Mouse (Mus musculus) left cerebral cortex, postnatal 10 days (tissue): ENCODE measurements at regions not wholly inside any gene's neighbourhood (a gene's known extent, or its start where the extent isn't known, plus 50 kb on each side); places are given as distances from the start of the nearest gene placed in this dataset.
"Not testable (repeated sequence)": the region's sequence is repeated elsewhere in the genome, so short reads cannot be mapped to it uniquely, and the experiment has no call there.

ENCODE experiments used
- DNase-seq, 2 experiments: peaks; one replicate each; pipeline ENCODE4 v3.0.0; 2021 to 2022; ENCODE audit warnings: low spot score in 2 of 2, mixed read lengths in 1 of 2; ENCODE audit errors: extremely low spot score in 1 of 2
- intact Hi-C: fragments of 180-260 bp; cut with DNase I; formaldehyde crosslinking; loops from one replicate; pipeline ENCODE4 v1.15.1; 2025

- no peak for DNase-seq
These were observed 1066.2 kb upstream of the Sel1l start for GRCm38 (mm10) chr12:92915203-92915602.

GRCm38 (mm10) chr12:92904382-92904781 lies 1055.4 kb upstream of the Sel1l start:
- intact Hi-C loops: no loop called here
- DNase-seq: no peak

More at GRCm38 (mm10) chr12:92915203-92915602, 1066.2 kb upstream of the Sel1l start:
- intact Hi-C loops: no loop called here

- intact Hi-C loops: loop anchor here (1.0 kb wide), 1 partner anchor 10 kb away; no protein-coding TSS in a partner anchor
- no peak for DNase-seq
These were observed 1043.4 kb upstream of the Sel1l start for GRCm38 (mm10) chr12:92892315-92892714.

GRCm38 (mm10) chr12:92891663-92892062 lies 1042.7 kb upstream of the Sel1l start:
- DNase-seq: not testable (repeated sequence)
- intact Hi-C loops: loop anchor here (1.0 kb wide), 1 partner anchor 9 kb away; no protein-coding TSS in a partner anchor

- intact Hi-C loops, DNase-seq: not testable (repeated sequence)
These were observed 1042.2 kb upstream of the Sel1l start for GRCm38 (mm10) chr12:92891126-92891525.

- intact Hi-C loops: no loop called here
- DNase-seq: no peak
These were observed 1038.8 kb upstream of the Sel1l start for GRCm38 (mm10) chr12:92887747-92888146.

- intact Hi-C loops, DNase-seq: not testable (repeated sequence)
These were observed 1037.6 kb upstream of the Sel1l start for GRCm38 (mm10) chr12:92886394-92887075.

- DNase-seq, intact Hi-C loops: not testable (repeated sequence)
These were observed 1035.1 kb upstream of the Sel1l start for GRCm38 (mm10) chr12:92884014-92884413.

GRCm38 (mm10) chr12:92883091-92883490 lies 1034.1 kb upstream of the Sel1l start:
- intact Hi-C loops, DNase-seq: not testable (repeated sequence)

- DNase-seq: not testable (repeated sequence)
These were observed 1033.6 kb upstream of the Sel1l start for GRCm38 (mm10) chr12:92882540-92882939.

GRCm38 (mm10) chr12:92873602-92874001 lies 1024.6 kb upstream of the Sel1l start:
- DNase-seq: no peak
- intact Hi-C loops: no loop called here

More at GRCm38 (mm10) chr12:92882540-92882939, 1033.6 kb upstream of the Sel1l start:
- intact Hi-C loops: loop anchor here (1.0 kb wide), 1 partner anchor 10 kb away; no protein-coding TSS in a partner anchor

GRCm38 (mm10) chr12:92869336-92869735 lies 1020.4 kb upstream of the Sel1l start:
- no peak for DNase-seq
- intact Hi-C loops: no loop called here

GRCm38 (mm10) chr12:92823090-92823786 lies 974.3 kb upstream of the Sel1l start:
- intact Hi-C loops: no loop called here
- DNase-seq: no peak

- DNase-seq: no peak
- intact Hi-C loops: no loop called here
These were observed 969.7 kb upstream of the Sel1l start for GRCm38 (mm10) chr12:92818610-92819009.

GRCm38 (mm10) chr12:92801121-92801520 lies 952.2 kb upstream of the Sel1l start:
- DNase-seq: no peak
- intact Hi-C loops: no loop called here

GRCm38 (mm10) chr12:92783362-92783761 lies 934.4 kb upstream of the Sel1l start:
- DNase-seq: no peak
- intact Hi-C loops: no loop called here

- intact Hi-C loops: no loop called here
- DNase-seq: no peak
These were observed 930.8 kb upstream of the Sel1l start for GRCm38 (mm10) chr12:92779695-92780292.

- DNase-seq: no peak
- intact Hi-C loops: no loop called here
These were observed 926.7 kb upstream of the Sel1l start for GRCm38 (mm10) chr12:92775668-92776067.

- no peak for DNase-seq
- intact Hi-C loops: no loop called here
These were observed 899.6 kb upstream of the Sel1l start for GRCm38 (mm10) chr12:92748576-92748975.

GRCm38 (mm10) chr12:92740818-92741217 lies 891.9 kb upstream of the Sel1l start:
- intact Hi-C loops: no loop called here
- DNase-seq: no peak
